Mouse (Mus musculus) embryonic fibroblast, embryonic 13.5 days (primary cell): ENCODE measurements around the gene Abcb6.

Source experiments
- CTCF ChIP-seq: IDR thresholded peaks from 2 replicates; pipeline ENCODE4 v1.5.1; 2011; ENCODE audit warnings: mild to moderate bottlenecking, control low read depth, low read length, moderate library complexity, borderline replicate concordance; ENCODE audit not compliant: insufficient read depth
- POLR2A ChIP-seq: IDR thresholded peaks from 2 replicates; pipeline ENCODE4 v1.6.1; 2011; ENCODE audit warnings: low read depth, mild to moderate bottlenecking, control low read depth, low read length, moderate library complexity

DNA sequence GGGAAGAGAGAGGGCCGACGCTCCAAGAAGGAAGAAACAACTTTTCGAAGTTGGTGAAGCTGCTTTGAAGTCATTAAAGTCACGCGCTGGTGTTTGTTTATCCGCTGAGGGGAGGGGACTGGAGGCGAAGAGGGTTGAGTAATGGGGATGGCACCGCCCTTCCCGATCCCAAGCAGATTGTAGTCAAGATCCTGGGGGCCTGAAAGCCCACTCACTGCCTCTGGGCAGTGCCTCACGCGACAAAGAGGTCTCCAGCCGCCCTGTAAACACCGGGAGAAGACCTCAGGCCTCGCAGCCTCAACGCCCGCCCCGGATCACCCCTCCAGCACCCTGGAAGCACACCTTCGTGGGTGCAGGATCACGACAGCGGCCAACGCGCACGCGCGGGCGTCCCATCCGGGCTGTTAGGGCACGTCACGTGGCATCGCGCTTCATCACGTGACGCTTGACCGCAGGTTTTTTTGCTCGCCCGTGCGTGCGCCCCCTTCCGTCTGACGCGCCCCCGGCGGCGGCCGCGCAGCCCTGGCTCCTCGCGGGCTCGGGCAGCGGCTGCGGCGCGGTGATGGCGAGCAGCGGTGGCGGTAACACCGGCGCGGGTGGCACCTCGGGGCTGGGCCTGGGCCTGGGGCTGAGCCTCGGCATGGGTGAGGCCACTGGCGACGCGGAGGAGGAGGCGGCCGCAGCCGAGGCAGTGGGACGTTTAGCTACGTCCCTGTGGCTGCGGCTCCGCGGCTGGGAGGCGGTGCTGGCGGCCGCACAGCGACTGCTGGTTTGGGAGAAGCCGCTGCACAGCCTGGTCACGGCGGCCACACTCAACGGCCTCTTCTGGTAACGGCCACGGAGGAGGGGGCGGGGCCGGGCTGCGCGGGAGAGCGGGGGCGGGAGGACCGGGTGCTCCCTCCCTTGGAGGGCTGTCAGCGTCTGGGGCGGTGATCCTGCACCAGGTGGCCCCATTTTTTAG lies 37.6 kb downstream of the Abcb6 start, which contains the start of the genes Cnppd1 and Retreg2:
- TF ChIP-seq POLR2A (peak; percentile 91), CTCF (peak; percentile 71)
